Mouse (Mus musculus): ENCODE measurements at regions not wholly inside any gene's neighbourhood (a gene's known extent, or its start where the extent isn't known, plus 50 kb on each side); places are given as distances from the start of the nearest gene placed in this dataset.

- DNase-seq (ENCODE audit: low spot score) (no peak), ATAC-seq (ENCODE audit: extremely low read depth, insufficient number of reproducible peaks, low FRiP score, poor library complexity, severe bottlenecking) (no peak)
- Histone ChIP-seq H3K27me3 (ENCODE audit: insufficient read depth, low read length) (peaks cover 74% of the 10 kb centered on the region), H3K36me3 (replicated peaks) (no peaks in the 10 kb centered on the region), H3K4me1 (ENCODE audit: insufficient read depth, low read depth, low read length) (peaks cover 18% of the 10 kb centered on the region), H3K9me3 (replicated peaks) (no peaks in the 10 kb centered on the region), H3K4me3 (ENCODE audit: low read depth, low read length) (no peak overlapping the region)
- TF ChIP-seq GATA1 (IDR thresholded peaks at IDR 0.05; ENCODE audit: borderline replicate concordance, low read length) (no peak), CTCF (IDR thresholded peaks at IDR 0.05; ENCODE audit: low read depth, low read length) (no peak), POLR2AphosphoS5 (IDR thresholded peaks at IDR 0.05; ENCODE audit: insufficient replicate concordance, low read depth, low read length) (no peak), TAL1 (conservative IDR thresholded peaks at IDR 0.05; ENCODE audit: low read depth, low read length) (no peak), GATA2 (IDR thresholded peaks at IDR 0.05; ENCODE audit: borderline replicate concordance, low read depth, low read length) (no peak)
These were observed 80.3 kb downstream of the 1700001O22Rik start for GRCm38 (mm10) chr2:30723059-30723587.

DNA sequence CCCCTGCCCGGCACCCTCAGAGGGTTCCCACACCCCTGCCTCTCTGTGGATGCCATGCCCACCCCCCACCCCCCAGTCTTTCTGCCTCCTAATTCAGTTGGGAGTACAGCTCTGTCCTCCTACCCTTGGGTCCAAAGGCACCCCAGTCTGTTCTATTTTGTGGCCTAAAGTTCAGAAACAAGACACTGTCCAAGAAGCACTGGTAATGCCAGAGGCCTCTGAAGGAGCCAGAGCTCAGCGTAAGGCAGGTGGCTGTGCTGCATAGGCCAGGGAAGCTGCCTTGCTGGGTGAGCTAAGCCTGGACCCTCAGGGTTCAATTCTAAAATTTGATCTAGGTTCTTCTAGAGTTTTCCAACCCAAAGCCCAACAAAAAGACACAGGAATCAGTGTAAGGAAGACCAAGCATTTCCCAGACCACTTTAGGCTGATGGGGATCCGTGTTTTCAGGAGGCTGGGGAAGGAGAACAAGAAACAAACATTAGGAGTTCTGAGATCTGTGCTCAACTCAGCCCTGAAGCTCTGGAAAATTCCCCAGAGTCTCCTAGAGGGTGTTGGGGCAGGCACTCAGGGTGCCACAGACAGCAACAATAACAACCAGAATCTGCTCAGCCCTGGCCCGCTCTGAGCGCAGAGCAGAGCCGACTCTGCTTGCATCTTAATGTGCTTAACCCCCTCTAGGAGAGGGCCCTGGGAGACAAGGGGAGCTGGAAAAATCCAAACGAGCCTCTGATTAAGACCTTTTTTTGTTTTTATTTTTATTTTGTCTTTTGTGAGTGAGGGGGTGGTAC lies 81.0 kb downstream of the 1700001O22Rik start:
- no peaks in the 10 kb centered on the region for H3K36me3 ChIP-seq (replicated peaks)
- no peak for ATAC-seq (ENCODE audit: extremely low read depth, insufficient number of reproducible peaks, low FRiP score, poor library complexity, severe bottlenecking)
- H3K4me1 ChIP-seq (ENCODE audit: insufficient read depth, low read depth, low read length): peaks cover 19% of the 10 kb centered on the region
- peaks cover 81% of the 10 kb centered on the region for H3K27me3 ChIP-seq (ENCODE audit: insufficient read depth, low read length)
- DNase-seq (ENCODE audit: low spot score): no peak
- H3K4me3 ChIP-seq (ENCODE audit: low read depth, low read length): no peak overlapping the region
- no peaks in the 10 kb centered on the region for H3K9me3 ChIP-seq (replicated peaks)
- TF ChIP-seq GATA2 (IDR thresholded peaks at IDR 0.05; ENCODE audit: borderline replicate concordance, low read depth, low read length) (no peak), CTCF (IDR thresholded peaks at IDR 0.05; ENCODE audit: low read depth, low read length) (no peak), TAL1 (conservative IDR thresholded peaks at IDR 0.05; ENCODE audit: low read depth, low read length) (no peak), POLR2AphosphoS5 (IDR thresholded peaks at IDR 0.05; ENCODE audit: insufficient replicate concordance, low read depth, low read length) (no peak), GATA1 (IDR thresholded peaks at IDR 0.05; ENCODE audit: borderline replicate concordance, low read length) (no peak)

DNA sequence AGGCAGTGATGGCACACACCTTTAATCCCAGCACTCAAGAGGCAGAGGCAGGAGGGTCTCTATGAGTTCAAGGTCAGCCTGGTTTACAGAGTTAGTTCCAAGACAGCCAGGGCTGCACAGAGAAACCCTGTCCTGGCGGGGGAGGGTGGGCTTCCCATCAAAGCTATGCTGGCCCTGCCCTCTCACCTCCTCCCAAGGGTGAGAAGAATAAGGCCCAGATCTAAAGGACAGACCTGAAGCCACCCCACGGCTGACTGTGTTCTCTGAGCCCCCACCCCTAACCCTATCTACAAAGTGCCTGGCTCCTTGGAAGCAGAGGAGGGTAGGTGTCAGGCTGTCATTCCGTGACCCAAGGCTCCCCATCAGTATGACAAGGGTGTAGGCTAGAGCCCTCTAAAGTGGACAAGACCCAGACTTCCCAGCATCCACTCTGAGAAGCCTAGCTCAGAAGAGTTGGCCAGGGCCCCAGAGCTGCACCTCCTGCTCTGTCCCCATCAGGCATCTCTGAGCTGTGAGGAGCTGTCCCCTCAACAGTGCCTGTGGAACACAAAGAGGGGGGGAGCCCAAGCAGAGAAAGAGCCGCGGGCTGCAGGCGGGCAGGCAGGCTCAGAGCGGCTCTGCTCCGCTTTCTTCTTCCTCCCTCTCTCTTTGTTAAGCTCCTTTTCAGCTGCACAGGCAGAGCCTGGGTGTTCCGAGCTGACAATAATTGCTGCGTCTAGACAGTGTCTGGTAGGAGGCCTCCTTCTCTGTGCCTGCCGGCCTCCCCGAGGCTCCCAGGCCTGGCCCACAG lies 81.8 kb downstream of the 1700001O22Rik start:
- ATAC-seq (ENCODE audit: extremely low read depth, insufficient number of reproducible peaks, low FRiP score, poor library complexity, severe bottlenecking) (no peak), DNase-seq (ENCODE audit: low spot score) (no peak)
- Histone ChIP-seq H3K4me3 (ENCODE audit: low read depth, low read length) (no peak overlapping the region), H3K9me3 (replicated peaks) (no peaks in the 10 kb centered on the region), H3K27me3 (ENCODE audit: insufficient read depth, low read length) (peaks cover 87% of the 10 kb centered on the region), H3K36me3 (replicated peaks) (no peaks in the 10 kb centered on the region), H3K4me1 (ENCODE audit: insufficient read depth, low read depth, low read length) (peaks cover 19% of the 10 kb centered on the region)
- TF ChIP-seq POLR2AphosphoS5 (IDR thresholded peaks at IDR 0.05; ENCODE audit: insufficient replicate concordance, low read depth, low read length): no peak
- no peak for TF ChIP-seq TAL1 (conservative IDR thresholded peaks at IDR 0.05; ENCODE audit: low read depth, low read length)
- no peak for TF ChIP-seq GATA2 (IDR thresholded peaks at IDR 0.05; ENCODE audit: borderline replicate concordance, low read depth, low read length)
- no peak for TF ChIP-seq GATA1 (IDR thresholded peaks at IDR 0.05; ENCODE audit: borderline replicate concordance, low read length)
- no peak for TF ChIP-seq CTCF (IDR thresholded peaks at IDR 0.05; ENCODE audit: low read depth, low read length)

DNA sequence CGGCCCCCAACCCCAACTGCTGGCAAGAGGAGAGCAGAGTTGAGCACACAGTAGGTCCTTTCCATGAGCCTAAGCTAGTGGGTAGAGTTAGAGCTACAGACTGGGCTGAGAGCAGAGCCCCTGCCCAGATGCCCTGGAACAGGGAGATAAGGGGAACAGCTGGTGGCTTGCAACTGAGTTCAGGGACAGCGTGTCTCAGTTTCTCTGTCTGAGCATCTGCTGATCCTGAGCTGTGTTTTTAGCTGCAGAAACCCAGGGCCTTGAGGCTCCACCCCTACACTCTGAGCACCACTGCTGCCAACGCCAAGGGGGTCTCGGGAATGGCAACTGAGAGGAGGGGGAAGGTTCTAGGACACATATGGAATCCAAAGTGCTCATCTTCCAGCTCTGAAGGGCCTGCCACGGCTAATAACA lies 82.4 kb downstream of the 1700001O22Rik start:
- Histone ChIP-seq H3K4me1 (ENCODE audit: insufficient read depth, low read depth, low read length) (peaks cover 19% of the 10 kb centered on the region), H3K9me3 (replicated peaks) (no peaks in the 10 kb centered on the region), H3K27me3 (ENCODE audit: insufficient read depth, low read length) (peaks cover 91% of the 10 kb centered on the region), H3K4me3 (ENCODE audit: low read depth, low read length) (no peak overlapping the region), H3K36me3 (replicated peaks) (no peaks in the 10 kb centered on the region)
- TF ChIP-seq GATA1 (IDR thresholded peaks at IDR 0.05; ENCODE audit: borderline replicate concordance, low read length): no peak
- no peak for TF ChIP-seq TAL1 (conservative IDR thresholded peaks at IDR 0.05; ENCODE audit: low read depth, low read length)
- TF ChIP-seq POLR2AphosphoS5 (IDR thresholded peaks at IDR 0.05; ENCODE audit: insufficient replicate concordance, low read depth, low read length): no peak
- no peak for TF ChIP-seq GATA2 (IDR thresholded peaks at IDR 0.05; ENCODE audit: borderline replicate concordance, low read depth, low read length)
- no peak for TF ChIP-seq CTCF (IDR thresholded peaks at IDR 0.05; ENCODE audit: low read depth, low read length)
- DNase-seq (ENCODE audit: low spot score): no peak
- ATAC-seq (ENCODE audit: extremely low read depth, insufficient number of reproducible peaks, low FRiP score, poor library complexity, severe bottlenecking): no peak

DNA sequence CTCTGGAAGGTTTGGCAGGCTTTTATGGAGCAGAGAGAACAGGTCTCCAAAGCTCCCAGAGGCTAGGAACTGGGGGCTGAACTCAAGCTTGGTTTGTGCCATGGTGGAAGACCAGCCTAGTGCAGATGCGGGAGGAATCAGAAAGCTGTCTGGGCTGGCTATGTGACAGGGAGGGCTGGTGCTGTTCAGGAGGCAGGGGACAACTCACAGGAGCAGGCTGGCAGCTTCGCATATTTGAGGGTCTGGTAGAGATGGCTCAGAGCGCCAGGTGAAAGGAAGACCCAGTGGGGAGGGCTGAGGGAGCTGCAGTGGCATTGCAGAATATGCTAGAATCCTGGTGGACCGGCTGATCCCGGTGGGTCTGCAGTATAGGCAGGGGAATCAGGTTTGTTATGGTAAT lies 83.2 kb downstream of the 1700001O22Rik start:
- no peaks in the 10 kb centered on the region for H3K9me3 ChIP-seq (replicated peaks)
- no peaks in the 10 kb centered on the region for H3K36me3 ChIP-seq (replicated peaks)
- no peak for TF ChIP-seq GATA1 (IDR thresholded peaks at IDR 0.05; ENCODE audit: borderline replicate concordance, low read length)
- no peak for TF ChIP-seq GATA2 (IDR thresholded peaks at IDR 0.05; ENCODE audit: borderline replicate concordance, low read depth, low read length)
- no peak for TF ChIP-seq TAL1 (conservative IDR thresholded peaks at IDR 0.05; ENCODE audit: low read depth, low read length)
- TF ChIP-seq POLR2AphosphoS5 (IDR thresholded peaks at IDR 0.05; ENCODE audit: insufficient replicate concordance, low read depth, low read length): no peak
- TF ChIP-seq CTCF (IDR thresholded peaks at IDR 0.05; ENCODE audit: low read depth, low read length): no peak
- peaks cover 86% of the 10 kb centered on the region for H3K27me3 ChIP-seq (ENCODE audit: insufficient read depth, low read length)
- DNase-seq (ENCODE audit: low spot score) (no peak), ATAC-seq (ENCODE audit: extremely low read depth, insufficient number of reproducible peaks, low FRiP score, poor library complexity, severe bottlenecking) (no peak)
- no peak overlapping the region for H3K4me3 ChIP-seq (ENCODE audit: low read depth, low read length)
- H3K4me1 ChIP-seq (ENCODE audit: insufficient read depth, low read depth, low read length): peaks cover 19% of the 10 kb centered on the region
